Mouse (Mus musculus): ENCODE results near the gene Prkar1a.

GRCm38 (mm10) chr11:109635871-109636395 is 13.3 kb upstream of the Prkar1a start:
- TF ChIP-seq CTCF (IDR thresholded peaks at IDR 0.05; ENCODE audit: extremely low read depth, insufficient read length, insufficient replicate concordance, low read depth, low read length) (no peak), POLR2A (IDR thresholded peaks at IDR 0.05; ENCODE audit: low read depth, low read length) (no peak)
